Comparison of ENCODE assay signal across 8 mouse cellular contexts in the genomic region with DNA sequence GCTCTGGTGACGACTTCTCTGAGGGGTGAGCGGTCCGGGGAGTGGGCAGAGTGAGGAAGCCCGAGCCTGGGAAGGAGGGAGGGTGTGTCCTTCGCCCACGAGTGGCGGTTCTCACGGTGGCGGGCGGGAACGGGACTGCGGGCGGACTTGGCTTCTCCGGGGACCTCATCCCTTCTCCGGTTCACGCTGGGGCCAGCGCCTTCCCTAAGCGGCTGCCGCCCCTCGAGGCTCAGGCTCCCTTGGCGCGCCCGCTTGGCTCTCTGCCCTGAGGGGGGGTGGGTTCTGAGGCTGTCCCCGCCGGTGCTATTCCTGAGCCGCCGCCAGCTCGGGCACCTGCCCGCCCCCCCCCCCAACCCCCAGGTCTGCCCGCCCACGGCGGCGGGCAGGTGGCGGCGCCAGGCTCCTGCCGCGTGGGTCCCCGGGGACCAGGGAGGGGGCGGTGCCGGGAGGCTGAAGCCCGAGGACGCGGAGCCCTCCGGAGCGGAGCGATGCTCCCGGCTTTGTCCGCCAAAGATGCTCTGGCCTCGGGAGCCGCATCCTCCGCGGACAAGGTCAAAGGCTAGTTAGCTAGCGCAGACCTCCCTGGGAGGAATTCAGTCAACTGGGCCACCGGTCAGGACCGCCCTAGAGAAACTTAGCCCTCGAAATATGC. TPM values are rescaled to one million over a fixed set of nuclear protein-coding genes. Genes with fewer than 3 reads are reported as not detected.
DNase-seq lines count a peak whose midpoint lies in the region; ATAC-seq lines count a peak whose summit lies in the region.

No protein-coding gene starts in this region.

- H3K9me3 ChIP-seq in lung, embryonic 15.5 days, result no peaks in the 10 kb centered on the region
- no peaks in the 10 kb centered on the region for H3K9me3 ChIP-seq in forebrain, embryonic 14.5 days (replicated peaks; ENCODE audit: control insufficient read depth, low read length)
- peaks cover 6% of the 10 kb centered on the region; the same call in 1 of the 2 replicates for H3K9me3 ChIP-seq in megakaryocyte, embryonic 14.5 days
- no peaks in the 10 kb centered on the region for H3K9me3 ChIP-seq in stomach, embryonic 16.5 days (replicated peaks; ENCODE audit: control insufficient read depth, low read length)

- no peaks in the 10 kb centered on the region for H3K36me3 ChIP-seq in lung, embryonic 15.5 days
- no peaks in the 10 kb centered on the region for H3K36me3 ChIP-seq in forebrain, embryonic 14.5 days (ENCODE audit: control insufficient read depth, insufficient read depth, low read length)
- H3K36me3 ChIP-seq in megakaryocyte, embryonic 14.5 days (replicated peaks; ENCODE audit: low read length), result no peaks in the 10 kb centered on the region
- H3K36me3 ChIP-seq in stomach, embryonic 16.5 days (ENCODE audit: control insufficient read depth, insufficient read depth, low read length), result no peaks in the 10 kb centered on the region

- no peaks in the 10 kb centered on the region for H3K27me3 ChIP-seq in lung, embryonic 15.5 days
- H3K27me3 ChIP-seq in forebrain, embryonic 14.5 days (replicated peaks; ENCODE audit: control insufficient read depth, insufficient read depth, low read length), result no peaks in the 10 kb centered on the region
- peaks cover 2% of the 10 kb centered on the region for H3K27me3 ChIP-seq in megakaryocyte, embryonic 14.5 days (replicated peaks)
- no peaks in the 10 kb centered on the region for H3K27me3 ChIP-seq in stomach, embryonic 16.5 days (ENCODE audit: control insufficient read depth, insufficient read depth, low read length)

- 10% methylated on average over 40 of the region's 56 CpGs for WGBS in lung, embryonic 15.5 days
- 27% methylated on average over 32 of the region's 56 CpGs for WGBS in forebrain, embryonic 14.5 days
- 23% methylated on average over 32 of the region's 56 CpGs for WGBS in stomach, embryonic 16.5 days

- peak overlapping the region; percentile 55 for H3K4me2 ChIP-seq in lung, embryonic 15.5 days
- peak overlapping the region; percentile 49 for H3K4me2 ChIP-seq in forebrain, embryonic 14.5 days (ENCODE audit: low read length)
- H3K4me2 ChIP-seq in stomach, embryonic 16.5 days (ENCODE audit: low read depth, low read length), result peak overlapping the region; percentile 59

- H3K4me1 ChIP-seq in lung, embryonic 15.5 days, result no peaks in the 10 kb centered on the region
- H3K4me1 ChIP-seq in forebrain, embryonic 14.5 days (ENCODE audit: control insufficient read depth, insufficient read depth, low read length), result no peaks in the 10 kb centered on the region
- peaks cover 3% of the 10 kb centered on the region; the same call in 1 of the 2 replicates for H3K4me1 ChIP-seq in megakaryocyte, embryonic 14.5 days
- no peaks in the 10 kb centered on the region for H3K4me1 ChIP-seq in stomach, embryonic 16.5 days (ENCODE audit: control insufficient read depth, insufficient read depth, low read length)

- H3K27ac ChIP-seq in lung, embryonic 15.5 days, result peak overlapping the region; percentile 82
- H3K27ac ChIP-seq in forebrain, embryonic 14.5 days (ENCODE audit: low read depth, low read length), result peak overlapping the region; percentile 80
- peak overlapping the region; percentile 41; the same call in 1 of the 2 replicates for H3K27ac ChIP-seq in stomach, embryonic 16.5 days (ENCODE audit: low read length)

- peak overlapping the region; percentile 65 for H3K4me3 ChIP-seq in lung, embryonic 15.5 days
- H3K4me3 ChIP-seq in forebrain, embryonic 14.5 days (ENCODE audit: low read depth, low read length), result peak overlapping the region; percentile 56
- peak overlapping the region; percentile 96 for H3K4me3 ChIP-seq in megakaryocyte, embryonic 14.5 days (replicated peaks)
- peak overlapping the region; percentile 61 for H3K4me3 ChIP-seq in stomach, embryonic 16.5 days (replicated peaks; ENCODE audit: low read length)

- DNase-seq in lung, postnatal 25 days (ENCODE audit: low spot score), result no peak
- DNase-seq in ZHBTc4 (ENCODE audit: low read depth, low spot score), result peak; percentile 55
- DNase-seq in forebrain, embryonic 14.5 days (ENCODE audit: low spot score), result peak; percentile 17
- DNase-seq in kidney, adult 9 months, result peak; percentile 23
- no peak for DNase-seq in T-cell, adult 2 months (ENCODE audit: low spot score)

- peak; percentile 74 for ATAC-seq in lung, embryonic 15.5 days (ENCODE audit: borderline replicate concordance, extremely low read depth, low FRiP score, low TSS enrichment)
- peak; percentile 55 for ATAC-seq in forebrain, embryonic 14.5 days
- peak; percentile 53; the same call in 1 of the 2 replicates for ATAC-seq in stomach, embryonic 16.5 days (ENCODE audit: insufficient read depth, low FRiP score)

- H3K9ac ChIP-seq in lung, embryonic 15.5 days, result peak overlapping the region; percentile 55
- H3K9ac ChIP-seq in forebrain, embryonic 14.5 days (ENCODE audit: low read length), result peak overlapping the region; percentile 70
- H3K9ac ChIP-seq in stomach, embryonic 16.5 days (ENCODE audit: low read length), result peak overlapping the region; percentile 71

RNA-seq across cellular contexts. Expression of a gene that starts 6.4 kb away (rescaled TPM):
- polyA plus RNA-seq in lung, embryonic 15.5 days (2015; fragmentation: Nextera tagmentation; extraction: Ambion mirVana), result 22.1 and 22.9 TPM in 2 replicates
- 18.9 and 24.3 TPM in 2 replicates for polyA plus RNA-seq in forebrain, embryonic 14.5 days (2014; fragmentation: Nextera tagmentation; extraction: Ambion mirVana)
- 0.11 TPM in 1 of 2 replicates, not detected in the other for polyA plus RNA-seq in megakaryocyte, embryonic 14.5 days (2012; ENCODE audit: insufficient read depth, low replicate concordance)
- 17.5 and 17.7 TPM in 2 replicates for polyA plus RNA-seq in stomach, embryonic 16.5 days (2015; fragmentation: Nextera tagmentation; extraction: Ambion mirVana)

Comparison
In these comparisons a context has a peak if more than half of its experiments do, and no peak if none do; other contexts are left out.
1. DNase-seq: peak in ZHBTc4 (single experiment), forebrain, embryonic 14.5 days (single experiment) and kidney, adult 9 months (single experiment); none in lung, postnatal 25 days (single experiment) and T-cell, adult 2 months (single experiment).
2. RNA of a gene that starts 6.4 kb away (polyA plus RNA-seq): 22.1 to 22.9 TPM in lung, embryonic 15.5 days, 18.9 to 24.3 TPM in forebrain, embryonic 14.5 days and 17.5 to 17.7 TPM in stomach, embryonic 16.5 days; 0.11 TPM in megakaryocyte, embryonic 14.5 days; every median in the first group is over 10 times any median in the second.
3. Peak in every context shown above with its lines, with median percentiles within 50 percentile points of each other: ATAC-seq, H3K27ac ChIP-seq, H3K4me2 ChIP-seq, H3K4me3 ChIP-seq and H3K9ac ChIP-seq.